Mouse (Mus musculus): Measurements from ENCODE around the gene Spon1.

Spon1 gene

DNA sequence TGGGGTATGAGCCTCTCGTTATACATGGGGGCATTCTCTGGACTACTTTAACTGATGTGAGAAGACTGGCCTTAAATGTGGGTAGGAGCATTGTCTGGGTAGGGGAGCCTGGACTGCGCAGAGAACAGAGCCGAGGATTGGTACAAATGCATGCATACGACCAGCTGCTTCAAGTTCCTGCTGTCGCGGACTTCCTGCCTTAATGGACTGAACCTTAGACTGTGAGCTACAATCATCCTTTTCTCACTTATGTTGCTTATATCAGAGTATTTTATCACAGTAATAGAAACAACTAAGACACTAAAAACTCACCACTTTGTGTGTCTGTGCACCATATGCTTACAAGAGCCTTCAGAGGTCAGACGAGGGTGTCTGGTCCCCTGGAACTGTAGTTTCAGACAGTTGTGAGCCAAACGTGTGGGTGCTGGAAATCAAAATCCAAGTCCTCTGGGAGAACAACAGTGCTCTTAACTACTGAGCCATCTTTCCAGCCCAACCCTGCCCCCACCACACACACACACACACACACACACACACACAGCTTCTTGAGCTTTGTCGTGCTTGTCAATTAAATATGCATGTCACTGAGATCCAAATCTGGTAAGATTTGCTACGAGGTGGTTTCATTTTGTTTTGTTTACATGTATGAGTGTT is 325.2 kb downstream of the Spon1 start:
- no peak for DNase-seq (ENCODE audit: low spot score)

Measured in urinary bladder, postnatal 14 days (tissue).